Mouse (Mus musculus): ENCODE results near the gene Mtch1. TPM values are rescaled to one million over a fixed set of nuclear protein-coding genes. Genes with fewer than 3 reads are reported as not detected.

The Mtch1 gene
- total RNA-seq, 1 experiment: 217 TPM

GRCm38 (mm10) chr17:29327691-29328090, 20.0 kb downstream of the Mtch1 start:
- TF ChIP-seq HCFC1 (IDR thresholded peaks at IDR 0.05; ENCODE audit: borderline replicate concordance, insufficient read depth, low read length): no peak
- no peak for TF ChIP-seq MAFK (IDR thresholded peaks at IDR 0.05; ENCODE audit: insufficient read depth, low read depth, low read length)
- no peak for TF ChIP-seq ZC3H11A (IDR thresholded peaks at IDR 0.05; ENCODE audit: borderline replicate concordance, low read depth, low read length)
- TF ChIP-seq ZNF384 (IDR thresholded peaks at IDR 0.05; ENCODE audit: low read depth, low read length): no peak
- no peak for TF ChIP-seq CHD2 (IDR thresholded peaks at IDR 0.05; ENCODE audit: low read depth, low read length)
- in situ Hi-C loops (cut with MboI; ENCODE audit: low sequenced_read_pairs in 2 of 2, unreplicated experiment in 2 of 2): no loop called here
- Histone ChIP-seq H3K4me3 (ENCODE audit: insufficient read depth in 1 of 2, low read depth in 1 of 2, low read length in 2 of 2, poor library complexity in 1 of 2, severe bottlenecking in 1 of 2) (no peak overlapping the region), H3K4me1 (ENCODE audit: control insufficient read depth in 2 of 2, insufficient read depth in 2 of 2, low read length in 2 of 2, poor library complexity in 1 of 2) (peaks cover 2 to 21% of the 10 kb centered on the region in 2 experiments; a peak in 1 of 4 replicates), H3K9me3 (ENCODE audit: control insufficient read depth, insufficient read depth, low read depth, low read length) (no peaks in the 10 kb centered on the region), H3K36me3 (ENCODE audit: control insufficient read depth, insufficient read depth, low read length, poor library complexity, severe bottlenecking) (peaks cover 10% of the 10 kb centered on the region), H3K9ac (ENCODE audit: insufficient read depth, low read depth, low read length, poor library complexity, severe bottlenecking) (no peak overlapping the region), H3K27ac (ENCODE audit: insufficient read depth, low read depth, low read length, poor library complexity, severe bottlenecking) (no peak overlapping the region)
- DNase-seq (ENCODE audit: low read depth, low spot score): no peak

- Histone ChIP-seq H3K27ac (ENCODE audit: insufficient read depth, low read depth, low read length, poor library complexity, severe bottlenecking) (no peak overlapping the region), H3K9ac (ENCODE audit: insufficient read depth, low read depth, low read length, poor library complexity, severe bottlenecking) (no peak overlapping the region), H3K9me3 (ENCODE audit: control insufficient read depth, insufficient read depth, low read depth, low read length) (no peaks in the 10 kb centered on the region), H3K4me1 (ENCODE audit: control insufficient read depth in 2 of 2, insufficient read depth in 2 of 2, low read length in 2 of 2, poor library complexity in 1 of 2) (peaks cover 2 to 26% of the 10 kb centered on the region in 2 experiments; a peak in 1 of 4 replicates), H3K4me3 (ENCODE audit: insufficient read depth in 1 of 2, low read depth in 1 of 2, low read length in 2 of 2, poor library complexity in 1 of 2, severe bottlenecking in 1 of 2) (peak overlapping the region; percentile 33 to 51), H3K36me3 (ENCODE audit: control insufficient read depth, insufficient read depth, low read length, poor library complexity, severe bottlenecking) (peaks cover 3% of the 10 kb centered on the region)
- in situ Hi-C loops (cut with MboI; ENCODE audit: low sequenced_read_pairs in 2 of 2, unreplicated experiment in 2 of 2): no loop called here
- TF ChIP-seq CHD2 (IDR thresholded peaks at IDR 0.05; ENCODE audit: low read depth, low read length) (no peak), HCFC1 (IDR thresholded peaks at IDR 0.05; ENCODE audit: borderline replicate concordance, insufficient read depth, low read length) (no peak), MAFK (IDR thresholded peaks at IDR 0.05; ENCODE audit: insufficient read depth, low read depth, low read length) (no peak), ZNF384 (IDR thresholded peaks at IDR 0.05; ENCODE audit: low read depth, low read length) (no peak), ZC3H11A (IDR thresholded peaks at IDR 0.05; ENCODE audit: borderline replicate concordance, low read depth, low read length) (no peak)
- peak; percentile 58 for DNase-seq (ENCODE audit: low read depth, low spot score)
Observed at GRCm38 (mm10) chr17:29326531-29327529, 20.9 kb downstream of the Mtch1 start.

GRCm38 (mm10) chr17:29325831-29326230, 21.9 kb downstream of the Mtch1 start:
- in situ Hi-C loops (cut with MboI; ENCODE audit: low sequenced_read_pairs in 2 of 2, unreplicated experiment in 2 of 2): no loop called here
- H3K9ac ChIP-seq (ENCODE audit: insufficient read depth, low read depth, low read length, poor library complexity, severe bottlenecking): no peak overlapping the region
- H3K36me3 ChIP-seq (ENCODE audit: control insufficient read depth, insufficient read depth, low read length, poor library complexity, severe bottlenecking): no peaks in the 10 kb centered on the region
- H3K4me3 ChIP-seq (ENCODE audit: insufficient read depth in 1 of 2, low read depth in 1 of 2, low read length in 2 of 2, poor library complexity in 1 of 2, severe bottlenecking in 1 of 2): no peak overlapping the region
- H3K9me3 ChIP-seq (ENCODE audit: control insufficient read depth, insufficient read depth, low read depth, low read length): no peaks in the 10 kb centered on the region
- peaks cover 4 to 21% of the 10 kb centered on the region in 2 experiments; a peak in 2 of 4 replicates for H3K4me1 ChIP-seq (ENCODE audit: control insufficient read depth in 2 of 2, insufficient read depth in 2 of 2, low read length in 2 of 2, poor library complexity in 1 of 2)
- no peak overlapping the region for H3K27ac ChIP-seq (ENCODE audit: insufficient read depth, low read depth, low read length, poor library complexity, severe bottlenecking)
- TF ChIP-seq ZNF384 (IDR thresholded peaks at IDR 0.05; ENCODE audit: low read depth, low read length) (no peak), HCFC1 (IDR thresholded peaks at IDR 0.05; ENCODE audit: borderline replicate concordance, insufficient read depth, low read length) (no peak), ZC3H11A (IDR thresholded peaks at IDR 0.05; ENCODE audit: borderline replicate concordance, low read depth, low read length) (no peak), CHD2 (IDR thresholded peaks at IDR 0.05; ENCODE audit: low read depth, low read length) (no peak), MAFK (IDR thresholded peaks at IDR 0.05; ENCODE audit: insufficient read depth, low read depth, low read length) (no peak)
- no peak for DNase-seq (ENCODE audit: low read depth, low spot score)

GRCm38 (mm10) chr17:29323625-29324024, 24.1 kb downstream of the Mtch1 start:
- peaks cover 4 to 19% of the 10 kb centered on the region in 2 experiments; a peak in 2 of 4 replicates for H3K4me1 ChIP-seq (ENCODE audit: control insufficient read depth in 2 of 2, insufficient read depth in 2 of 2, low read length in 2 of 2, poor library complexity in 1 of 2)
- no peaks in the 10 kb centered on the region for H3K36me3 ChIP-seq (ENCODE audit: control insufficient read depth, insufficient read depth, low read length, poor library complexity, severe bottlenecking)
- H3K27ac ChIP-seq (ENCODE audit: insufficient read depth, low read depth, low read length, poor library complexity, severe bottlenecking): no peak overlapping the region
- no peaks in the 10 kb centered on the region for H3K9me3 ChIP-seq (ENCODE audit: control insufficient read depth, insufficient read depth, low read depth, low read length)
- H3K4me3 ChIP-seq (ENCODE audit: insufficient read depth in 1 of 2, low read depth in 1 of 2, low read length in 2 of 2, poor library complexity in 1 of 2, severe bottlenecking in 1 of 2): no peak overlapping the region
- TF ChIP-seq HCFC1 (IDR thresholded peaks at IDR 0.05; ENCODE audit: borderline replicate concordance, insufficient read depth, low read length): no peak
- TF ChIP-seq ZNF384 (IDR thresholded peaks at IDR 0.05; ENCODE audit: low read depth, low read length): peak; percentile 54; the same call in 1 of the 2 replicates
- no peak for TF ChIP-seq ZC3H11A (IDR thresholded peaks at IDR 0.05; ENCODE audit: borderline replicate concordance, low read depth, low read length)
- no peak for TF ChIP-seq CHD2 (IDR thresholded peaks at IDR 0.05; ENCODE audit: low read depth, low read length)
- no peak overlapping the region for H3K9ac ChIP-seq (ENCODE audit: insufficient read depth, low read depth, low read length, poor library complexity, severe bottlenecking)
- in situ Hi-C loops (cut with MboI; ENCODE audit: low sequenced_read_pairs in 2 of 2, unreplicated experiment in 2 of 2): no loop called here
- no peak for DNase-seq (ENCODE audit: low read depth, low spot score)
